Mouse (Mus musculus): Measurements from ENCODE around the gene Tmem40. TPM values are rescaled to one million over a fixed set of nuclear protein-coding genes. Genes with fewer than 3 reads are reported as not detected.

Gene Tmem40
- 2.0 and 2.3 TPM in 2 replicates for polyA plus RNA-seq (2014; fragmentation: Nextera tagmentation; extraction: Ambion mirVana)

DNA sequence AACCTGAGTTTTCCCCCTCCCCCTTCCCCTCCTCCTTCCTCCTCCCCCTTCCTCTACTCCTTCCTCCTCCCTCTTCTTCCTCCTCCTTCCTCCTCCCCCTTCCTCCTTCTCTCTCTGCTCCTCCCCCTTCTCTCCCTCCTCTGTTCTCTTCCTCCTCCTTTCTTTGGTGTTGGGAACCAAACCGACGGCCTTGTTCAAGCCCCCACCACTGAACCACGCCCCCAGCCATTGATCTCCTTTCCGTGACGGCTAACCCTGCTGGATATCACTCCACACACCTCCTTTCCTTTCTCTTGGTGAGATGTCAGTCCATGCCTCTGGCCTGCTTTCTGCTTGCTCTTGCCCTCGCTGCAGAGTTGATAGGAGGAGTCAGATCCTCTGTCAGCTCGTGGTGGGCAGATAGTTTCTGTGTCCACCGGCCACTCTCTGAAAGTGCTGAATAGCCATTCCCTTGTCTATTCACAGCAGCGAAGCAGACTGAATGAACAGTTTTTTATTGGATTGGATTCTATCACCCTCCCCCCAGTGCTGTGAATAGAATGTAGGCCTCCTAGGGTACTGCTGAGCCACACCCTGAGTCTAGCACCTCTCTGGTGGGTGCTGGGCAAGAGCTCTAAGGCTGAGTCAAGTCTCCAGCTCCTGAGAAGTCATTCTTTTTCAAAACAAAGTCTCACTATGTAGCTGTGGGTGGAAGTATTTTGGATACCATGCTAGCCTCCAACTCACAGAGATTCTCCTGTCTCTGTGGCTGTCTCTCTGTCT, at the start of gene Tmem40:
Gene Tmem40, minus strand, starts transcription at position 416 of the 762 bp plus-strand sequence.
- H3K9me3 ChIP-seq (ENCODE audit: control insufficient read depth, low read length): no peaks in the 10 kb centered on the region
- peaks cover 11% of the 10 kb centered on the region for H3K4me1 ChIP-seq (ENCODE audit: control insufficient read depth, insufficient read depth, low read length)
- H3K27me3 ChIP-seq (ENCODE audit: control insufficient read depth, insufficient read depth, low read length): no peaks in the 10 kb centered on the region
- DNase-seq (ENCODE audit: low spot score) (peak; percentile 61), ATAC-seq (ENCODE audit: insufficient read depth, low FRiP score, low TSS enrichment) (peak; percentile 21; the same call in 1 of the 2 replicates)
- 2% methylated on average over 9 of the region's 9 CpGs for WGBS
- peak within 1 kb of the TSS; percentile 62 for H3K27ac ChIP-seq (ENCODE audit: low read depth, low read length)
- H3K4me3 ChIP-seq (ENCODE audit: low read depth, low read length): no peak within 1 kb of the TSS
- H3K4me2 ChIP-seq (ENCODE audit: low read depth): no peak within 1 kb of the TSS
- H3K36me3 ChIP-seq (ENCODE audit: control insufficient read depth, insufficient read depth, low read length): no peaks in the 10 kb centered on the region
- no peak within 1 kb of the TSS for H3K9ac ChIP-seq (ENCODE audit: low read length)

DNA sequence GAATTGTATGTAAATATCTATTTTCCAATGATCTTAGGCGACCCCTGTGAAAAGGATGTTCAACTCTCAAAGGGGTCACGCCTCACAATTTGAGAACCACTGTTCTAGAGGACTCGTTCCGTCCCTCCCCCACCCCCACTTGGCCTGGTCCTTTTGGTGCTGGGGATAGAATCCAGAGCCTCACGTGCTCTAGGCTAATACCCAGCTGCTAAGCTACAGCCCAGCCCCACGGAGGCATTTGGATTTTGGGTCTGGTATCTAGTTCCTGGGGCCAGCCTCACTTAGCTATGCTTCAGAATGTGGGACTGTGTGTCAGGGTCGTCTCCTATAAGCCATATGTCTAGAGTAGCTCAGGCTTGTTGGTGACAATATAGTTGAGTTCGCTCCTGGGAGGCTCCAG, 49.4 kb upstream of the Tmem40 start:
- Histone ChIP-seq H3K36me3 (ENCODE audit: control insufficient read depth, insufficient read depth, low read length) (peaks cover 2% of the 10 kb centered on the region), H3K4me2 (ENCODE audit: low read depth) (no peak overlapping the region), H3K9me3 (ENCODE audit: control insufficient read depth, low read length) (no peaks in the 10 kb centered on the region), H3K4me1 (ENCODE audit: control insufficient read depth, insufficient read depth, low read length) (peaks cover 9% of the 10 kb centered on the region), H3K4me3 (ENCODE audit: low read depth, low read length) (no peak overlapping the region), H3K27me3 (ENCODE audit: control insufficient read depth, insufficient read depth, low read length) (no peaks in the 10 kb centered on the region), H3K27ac (ENCODE audit: low read depth, low read length) (no peak overlapping the region), H3K9ac (ENCODE audit: low read length) (no peak overlapping the region)
- peak; percentile 6 for DNase-seq (ENCODE audit: low spot score)
- 76% methylated on average over 8 of the region's 8 CpGs for WGBS
- ATAC-seq (ENCODE audit: insufficient read depth, low FRiP score, low TSS enrichment): no peak

DNA sequence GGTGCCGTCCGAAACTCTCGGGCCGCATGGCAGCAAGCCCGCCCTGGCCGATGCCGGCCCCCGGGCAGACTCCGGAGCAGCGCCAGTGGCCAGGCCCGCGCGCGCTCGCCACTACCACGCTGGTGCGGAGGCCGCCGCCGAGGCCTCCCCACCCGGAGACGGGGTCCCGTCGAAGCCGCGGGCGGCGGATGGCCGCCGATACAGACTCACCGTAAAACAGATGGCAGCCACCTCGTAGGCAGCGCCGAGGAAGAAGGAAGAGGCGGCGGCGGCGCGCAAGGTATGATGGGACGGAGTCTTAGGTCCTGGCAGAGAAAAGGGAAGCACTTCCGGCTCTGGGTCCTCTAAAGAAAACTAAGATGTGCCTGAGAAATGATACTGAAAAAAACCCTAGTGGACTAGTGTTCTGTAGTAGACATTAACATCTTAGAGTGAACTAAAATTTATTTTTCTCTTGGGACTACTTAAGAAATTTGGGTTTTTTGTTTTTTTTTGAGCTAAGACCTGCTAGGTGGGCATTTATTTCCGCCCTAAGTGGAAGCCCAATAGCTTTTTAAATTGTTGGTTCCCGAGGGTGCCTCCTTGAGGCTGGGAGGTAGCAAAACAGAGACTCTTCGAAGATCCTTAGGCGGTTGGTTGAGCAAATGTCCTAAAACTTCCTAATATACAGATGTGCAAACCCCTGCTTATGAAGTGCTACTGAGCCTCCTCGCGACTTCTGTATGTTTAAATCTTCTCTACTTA, 46.5 kb upstream of the Tmem40 start, which contains the start of gene Rpl32:
Gene Rpl32, minus strand, starts transcription at position 260 of the 744 bp plus-strand sequence.
- peak; percentile 90 for DNase-seq (ENCODE audit: low spot score)
- peak; percentile 82 for ATAC-seq (ENCODE audit: insufficient read depth, low FRiP score, low TSS enrichment)
- Histone ChIP-seq H3K4me3 (ENCODE audit: low read depth, low read length) (peak within 1 kb of the TSS; percentile 63), H3K4me2 (ENCODE audit: low read depth) (peak within 1 kb of the TSS; percentile 83), H3K27me3 (ENCODE audit: control insufficient read depth, insufficient read depth, low read length) (no peaks in the 10 kb centered on the region), H3K27ac (ENCODE audit: low read depth, low read length) (peak within 1 kb of the TSS; percentile 94), H3K4me1 (ENCODE audit: control insufficient read depth, insufficient read depth, low read length) (peaks cover 15% of the 10 kb centered on the region), H3K9ac (ENCODE audit: low read length) (peak within 1 kb of the TSS; percentile 85), H3K9me3 (ENCODE audit: control insufficient read depth, low read length) (no peaks in the 10 kb centered on the region), H3K36me3 (ENCODE audit: control insufficient read depth, insufficient read depth, low read length) (peaks cover 15% of the 10 kb centered on the region)
- WGBS: under 1% methylated on average over 47 of the region's 47 CpGs

DNA sequence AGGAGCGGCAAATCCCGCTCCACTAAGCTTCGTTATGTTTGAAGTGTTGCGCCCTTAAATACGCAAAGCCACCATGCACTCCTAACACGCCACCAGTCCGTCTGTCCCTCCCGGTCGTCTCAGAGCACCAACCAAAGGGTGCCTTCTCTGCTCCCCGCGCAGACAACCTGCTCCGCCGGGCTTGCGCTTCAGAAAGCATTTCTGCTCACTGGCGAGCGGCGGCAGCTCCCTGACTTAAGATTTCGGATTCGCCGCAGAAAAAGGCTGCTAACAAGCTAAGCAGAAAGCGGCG, 45.9 kb upstream of the Tmem40 start:
- H3K9me3 ChIP-seq (ENCODE audit: control insufficient read depth, low read length): no peaks in the 10 kb centered on the region
- no peaks in the 10 kb centered on the region for H3K27me3 ChIP-seq (ENCODE audit: control insufficient read depth, insufficient read depth, low read length)
- peaks cover 15% of the 10 kb centered on the region for H3K4me1 ChIP-seq (ENCODE audit: control insufficient read depth, insufficient read depth, low read length)
- H3K36me3 ChIP-seq (ENCODE audit: control insufficient read depth, insufficient read depth, low read length): peaks cover 15% of the 10 kb centered on the region
- H3K4me3 ChIP-seq (ENCODE audit: low read depth, low read length): peak overlapping the region; percentile 63
- H3K4me2 ChIP-seq (ENCODE audit: low read depth): peak overlapping the region; percentile 83
- no peak for DNase-seq (ENCODE audit: low spot score)
- ATAC-seq (ENCODE audit: insufficient read depth, low FRiP score, low TSS enrichment): no peak
- peak overlapping the region; percentile 85 for H3K9ac ChIP-seq (ENCODE audit: low read length)
- 0% methylated on average over 22 of the region's 22 CpGs for WGBS
- H3K27ac ChIP-seq (ENCODE audit: low read depth, low read length): peak overlapping the region; percentile 94

DNA sequence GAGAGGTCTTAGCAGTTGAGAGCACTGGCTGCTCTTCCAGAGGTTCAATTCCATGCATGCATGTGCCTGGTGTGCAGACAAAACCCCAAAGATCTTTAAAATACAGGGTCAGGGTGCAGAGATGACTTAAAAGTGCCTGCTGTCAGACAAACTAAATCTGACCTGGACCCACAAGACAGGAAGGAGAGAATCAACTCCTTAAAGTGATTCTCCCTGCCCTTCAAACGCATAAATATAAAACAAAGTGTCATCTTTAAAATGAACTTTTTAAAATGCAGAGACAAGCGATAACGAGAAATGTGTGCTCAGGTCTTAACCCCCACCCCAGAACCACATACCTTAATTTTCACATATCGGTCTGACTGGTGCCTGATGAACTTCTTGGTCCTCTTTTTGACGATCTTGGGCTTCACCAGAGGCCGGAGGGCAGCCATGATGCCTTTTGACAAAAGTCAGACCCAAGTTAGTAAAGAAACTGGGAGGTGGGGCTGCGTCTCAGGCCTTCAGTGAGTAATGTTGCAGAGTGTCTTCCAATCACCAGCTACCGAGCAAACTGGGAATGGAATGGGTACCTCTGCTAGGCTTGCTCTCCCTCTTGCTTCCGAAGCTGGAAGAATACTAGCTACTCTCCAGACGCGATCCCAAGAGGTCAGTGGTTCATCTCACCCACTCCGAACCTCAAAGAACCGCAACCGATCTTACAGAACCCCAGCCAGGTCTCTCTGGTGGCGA, 45.4 kb upstream of the Tmem40 start:
- H3K9me3 ChIP-seq (ENCODE audit: control insufficient read depth, low read length): no peaks in the 10 kb centered on the region

DNA sequence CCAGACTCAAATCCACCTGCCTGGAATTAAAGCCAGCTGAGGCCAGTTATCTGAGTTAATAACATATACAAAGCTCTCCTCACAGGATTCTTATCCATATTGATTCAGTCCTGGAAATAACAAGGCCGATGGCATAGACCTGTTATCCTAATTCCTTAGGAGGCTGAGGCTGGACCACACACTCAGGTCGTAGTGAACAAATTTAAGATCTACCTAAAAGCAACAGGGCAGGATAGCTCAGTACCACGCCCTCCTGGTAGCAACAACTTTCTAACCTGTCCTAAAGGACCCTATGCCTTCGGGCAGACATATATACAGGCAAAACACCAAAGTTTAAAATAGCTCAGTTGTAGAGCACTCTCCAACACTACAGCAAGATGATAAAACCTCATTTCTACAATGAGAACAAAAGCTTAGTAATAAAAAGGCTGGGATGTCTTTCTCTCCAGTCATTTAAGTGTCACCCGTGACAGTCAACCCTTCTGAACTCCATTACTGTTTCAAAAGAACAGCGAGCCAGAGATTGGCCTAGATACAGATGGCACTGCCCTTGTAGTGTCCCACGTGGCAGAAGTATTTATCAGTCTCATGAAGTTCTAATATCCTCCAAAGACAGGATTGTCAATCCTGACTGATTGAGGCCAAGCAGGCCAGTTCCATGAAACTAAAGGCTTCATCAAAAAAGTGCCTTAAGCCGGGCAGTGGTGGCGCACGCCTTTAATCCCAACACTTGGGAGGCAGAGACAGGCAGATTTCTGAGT, 42.4 kb upstream of the Tmem40 start:
- H3K4me1 ChIP-seq (ENCODE audit: control insufficient read depth, insufficient read depth, low read length): peaks cover 15% of the 10 kb centered on the region
- WGBS: 68% methylated on average over 10 of the region's 10 CpGs
- no peak for ATAC-seq (ENCODE audit: insufficient read depth, low FRiP score, low TSS enrichment)
- H3K4me3 ChIP-seq (ENCODE audit: low read depth, low read length): no peak overlapping the region
- H3K36me3 ChIP-seq (ENCODE audit: control insufficient read depth, insufficient read depth, low read length): peaks cover 25% of the 10 kb centered on the region
- H3K27me3 ChIP-seq (ENCODE audit: control insufficient read depth, insufficient read depth, low read length): no peaks in the 10 kb centered on the region
- no peak overlapping the region for H3K9ac ChIP-seq (ENCODE audit: low read length)
- H3K27ac ChIP-seq (ENCODE audit: low read depth, low read length): no peak overlapping the region
- no peak for DNase-seq (ENCODE audit: low spot score)
- H3K4me2 ChIP-seq (ENCODE audit: low read depth): no peak overlapping the region
- H3K9me3 ChIP-seq (ENCODE audit: control insufficient read depth, low read length): no peaks in the 10 kb centered on the region

More for the DNA sequence above, 45.4 kb upstream of the Tmem40 start:
- Histone ChIP-seq H3K9ac (ENCODE audit: low read length) (peak overlapping the region; percentile 85), H3K4me1 (ENCODE audit: control insufficient read depth, insufficient read depth, low read length) (peaks cover 15% of the 10 kb centered on the region), H3K4me2 (ENCODE audit: low read depth) (peak overlapping the region; percentile 83), H3K4me3 (ENCODE audit: low read depth, low read length) (peak overlapping the region; percentile 63), H3K27me3 (ENCODE audit: control insufficient read depth, insufficient read depth, low read length) (no peaks in the 10 kb centered on the region), H3K27ac (ENCODE audit: low read depth, low read length) (peak overlapping the region; percentile 94), H3K36me3 (ENCODE audit: control insufficient read depth, insufficient read depth, low read length) (peaks cover 15% of the 10 kb centered on the region)
- ATAC-seq (ENCODE audit: insufficient read depth, low FRiP score, low TSS enrichment) (no peak), DNase-seq (ENCODE audit: low spot score) (peak; percentile 11)
- 3% methylated on average over 15 of the region's 15 CpGs for WGBS

DNA sequence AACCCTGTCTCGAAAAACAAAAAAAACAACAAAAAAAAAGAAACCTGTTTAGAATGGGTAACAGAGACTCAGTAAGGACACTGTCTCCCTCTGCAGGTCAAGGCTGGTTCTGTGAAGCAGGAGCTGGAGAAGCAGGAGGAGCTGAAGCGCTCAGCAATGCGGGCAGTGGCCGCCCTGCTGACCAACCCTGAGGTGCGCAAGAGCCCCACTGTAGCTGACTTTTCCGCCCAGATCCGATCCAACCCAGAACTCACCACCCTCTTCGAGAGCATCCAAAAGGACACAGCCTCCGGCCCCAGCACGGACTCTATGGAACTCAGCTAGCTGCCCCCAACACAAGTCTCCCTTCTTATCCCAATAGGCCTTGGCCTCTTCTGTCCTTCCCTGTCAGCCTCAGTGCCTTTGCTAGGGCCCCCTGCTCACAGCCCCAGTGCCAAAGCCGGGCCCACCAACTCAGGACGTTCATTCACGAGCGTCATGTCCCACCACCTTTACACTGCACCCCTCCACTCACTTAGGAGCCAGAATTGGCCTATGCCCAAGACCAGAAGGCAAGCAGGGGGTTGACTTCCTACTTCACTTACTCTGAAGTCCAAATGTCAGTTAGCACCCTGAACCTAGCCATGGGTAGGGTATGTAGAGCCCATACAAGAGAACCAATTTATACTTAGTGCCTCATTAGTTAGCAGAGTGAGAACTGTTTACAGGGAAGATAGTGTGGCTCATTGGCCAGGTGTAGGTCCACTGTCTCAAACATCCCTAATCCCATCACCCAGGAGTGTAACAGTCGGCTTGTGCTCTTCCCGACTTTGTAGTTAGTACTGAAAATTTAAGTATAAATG, 41.6 kb upstream of the Tmem40 start:
- Histone ChIP-seq H3K27me3 (ENCODE audit: control insufficient read depth, insufficient read depth, low read length) (no peaks in the 10 kb centered on the region), H3K9me3 (ENCODE audit: control insufficient read depth, low read length) (no peaks in the 10 kb centered on the region), H3K36me3 (ENCODE audit: control insufficient read depth, insufficient read depth, low read length) (peaks cover 28% of the 10 kb centered on the region), H3K4me3 (ENCODE audit: low read depth, low read length) (no peak overlapping the region), H3K4me2 (ENCODE audit: low read depth) (no peak overlapping the region), H3K4me1 (ENCODE audit: control insufficient read depth, insufficient read depth, low read length) (peaks cover 15% of the 10 kb centered on the region), H3K27ac (ENCODE audit: low read depth, low read length) (no peak overlapping the region), H3K9ac (ENCODE audit: low read length) (no peak overlapping the region)
- DNase-seq (ENCODE audit: low spot score) (peak; percentile 78), ATAC-seq (ENCODE audit: insufficient read depth, low FRiP score, low TSS enrichment) (peak; percentile 57; the same call in 1 of the 2 replicates)
- WGBS: 48% methylated on average over 16 of the region's 16 CpGs
